Mouse (Mus musculus) pancreas, adult 10 weeks (tissue): ENCODE data around the gene Tmem251. TPM values are rescaled to one million over a fixed set of nuclear protein-coding genes. Genes with fewer than 3 reads are reported as not detected.

Source experiments
- polyA plus RNA-seq: library from polyadenylated mRNA; stranded (reverse); fragments of 350-450 nt; fragmentation: Illumina TruSeq; extraction: RNeasy Lipid Tissue Mini Kit (QIAGEN cat#74804); gene quantifications from one replicate; pipeline ENCODE4 v1.2.3, GENCODE M21; 2015; ENCODE audit warnings: low read depth, low replicate concordance; ENCODE audit not compliant: insufficient read depth

Gene Tmem251
- polyA plus RNA-seq, result 1.4 TPM

DNA sequence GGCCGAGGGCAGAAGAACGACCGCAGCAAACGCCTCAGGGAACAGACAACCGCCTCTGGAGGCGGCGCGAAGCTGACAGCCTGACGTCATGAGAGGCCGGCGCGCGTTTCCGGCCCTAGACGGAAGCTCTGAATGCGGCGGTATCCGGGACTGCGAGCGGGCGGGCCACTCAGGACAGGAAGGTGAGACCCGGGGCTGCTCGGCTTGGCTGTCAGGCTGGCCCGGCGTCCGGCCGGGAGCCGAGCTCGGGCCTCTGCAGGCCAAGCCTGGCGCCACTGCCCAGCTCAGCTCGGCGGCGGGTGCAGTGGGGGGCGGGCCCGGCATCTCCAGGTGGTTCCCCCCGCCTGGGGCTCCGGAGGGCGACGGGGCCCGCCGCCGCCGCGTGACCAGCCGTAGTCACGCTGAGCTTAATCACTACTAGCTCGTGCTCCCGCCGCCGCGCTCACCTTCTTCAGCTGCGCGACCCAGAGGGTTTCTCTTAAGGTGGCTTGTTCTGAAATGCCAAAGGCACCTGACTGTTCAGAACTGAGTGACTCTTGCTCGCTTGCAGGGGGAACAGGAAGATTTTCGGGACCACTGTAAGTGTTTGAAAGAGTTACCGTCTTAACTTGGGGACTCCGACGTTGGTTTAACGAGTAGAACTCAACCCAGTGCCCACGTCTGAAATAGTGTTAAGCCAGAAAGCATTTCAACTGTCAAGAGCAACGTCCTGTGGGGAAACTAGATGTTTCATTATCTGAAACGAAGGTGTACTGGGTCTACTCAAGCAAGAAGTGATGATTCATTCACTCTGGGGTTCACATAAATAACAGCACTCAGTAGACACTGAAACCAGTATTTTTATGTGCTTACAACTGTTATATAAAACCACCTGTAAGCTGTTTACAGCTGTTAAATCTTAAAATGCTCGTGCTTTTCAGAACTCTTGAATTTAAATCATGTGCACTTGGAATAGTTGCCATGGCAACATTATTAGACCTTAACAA lies at the start of gene Tmem251, which contains the start of gene Moap1:
Gene Tmem251 (plus strand): TSS at position 174 of the 986 bp plus-strand sequence.
Gene Moap1 (minus strand): TSS at position 73 of the 986 bp plus-strand sequence.

DNA sequence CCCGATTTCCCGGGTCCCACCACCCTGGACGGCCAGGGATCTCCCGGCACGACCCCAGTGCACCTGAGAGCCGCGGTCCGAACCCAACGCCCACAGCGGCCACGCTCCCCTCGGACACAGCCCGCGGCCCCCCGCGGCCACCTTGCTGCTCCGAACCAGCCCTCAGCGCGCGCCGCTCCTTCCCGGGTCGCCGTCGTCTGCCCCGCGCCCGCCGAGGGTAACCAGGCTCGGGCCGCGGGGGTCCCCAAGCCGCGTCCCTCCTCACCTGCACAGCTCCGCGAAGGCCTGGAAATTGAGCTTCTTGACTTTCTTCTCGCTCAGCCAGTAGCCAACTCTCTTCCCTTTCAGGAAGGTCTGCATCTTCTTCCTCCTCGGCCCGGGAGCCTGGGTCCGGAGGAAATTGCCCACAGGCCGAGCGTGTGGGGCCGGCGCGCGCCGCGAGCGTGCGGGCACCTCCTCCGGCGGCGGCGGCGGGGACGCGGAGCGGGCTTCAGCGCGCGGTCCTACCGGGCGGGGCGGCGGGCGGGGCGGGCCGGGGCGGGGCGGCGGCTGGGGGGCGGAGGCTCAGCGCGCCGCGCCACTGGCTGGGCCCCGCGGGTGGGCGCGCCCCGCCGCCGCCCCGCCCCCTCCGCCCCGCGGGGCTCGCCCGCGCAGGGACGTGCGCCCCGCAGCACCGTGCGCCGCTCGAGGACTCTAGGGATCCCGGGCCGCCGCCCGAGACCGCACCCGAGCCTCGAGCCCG lies 38.9 kb upstream of the Tmem251 start, which contains the start of gene Itpk1:
Gene Itpk1 (minus strand): TSS at position 474 of the 742 bp plus-strand sequence.

GRCm38 (mm10) chr12:102757689-102758402 lies 14.3 kb downstream of the Tmem251 start, which contains the start of the genes Gm28051, Gon7 and Ubr7:
TSS of gene Gm28051 (minus strand) at chr12:102757765.
TSS of gene Gon7 (minus strand) at chr12:102757803.
TSS of gene Ubr7 (plus strand) at chr12:102757967.

GRCm38 (mm10) chr12:102758403-102758756 lies 14.8 kb downstream of the Tmem251 start, which contains the start of gene Gm20604:
TSS of gene Gm20604 (minus strand) at chr12:102758672.

Other genes starting within 250 kb of the Tmem251 start
- 461 TPM for gene Chga, start 188.8 kb upstream of the Tmem251 start, polyA plus RNA-seq
- 4.5 TPM for gene Itpk1, start 38.8 kb upstream of the Tmem251 start, polyA plus RNA-seq
- gene Moap1, start 101 bp upstream of the Tmem251 start, polyA plus RNA-seq, result 1.1 TPM
- not detected for gene Gm28051, start 14.0 kb downstream of the Tmem251 start, polyA plus RNA-seq
- gene Gon7, start 14.0 kb downstream of the Tmem251 start, polyA plus RNA-seq, result 2.0 TPM
- gene Ubr7, start 14.2 kb downstream of the Tmem251 start, polyA plus RNA-seq, result 4.2 TPM
- 1.5 TPM for gene Gm20604, start 14.9 kb downstream of the Tmem251 start, polyA plus RNA-seq
- gene Btbd7, start 134.7 kb downstream of the Tmem251 start, polyA plus RNA-seq, result 4.7 TPM
- not detected for gene Cox8c, start 155.6 kb downstream of the Tmem251 start, polyA plus RNA-seq
- gene Unc79, start 205.1 kb downstream of the Tmem251 start, polyA plus RNA-seq, result 2.8 TPM